Comparison of ENCODE assay signal across 16 mouse cellular contexts in the genomic region with DNA sequence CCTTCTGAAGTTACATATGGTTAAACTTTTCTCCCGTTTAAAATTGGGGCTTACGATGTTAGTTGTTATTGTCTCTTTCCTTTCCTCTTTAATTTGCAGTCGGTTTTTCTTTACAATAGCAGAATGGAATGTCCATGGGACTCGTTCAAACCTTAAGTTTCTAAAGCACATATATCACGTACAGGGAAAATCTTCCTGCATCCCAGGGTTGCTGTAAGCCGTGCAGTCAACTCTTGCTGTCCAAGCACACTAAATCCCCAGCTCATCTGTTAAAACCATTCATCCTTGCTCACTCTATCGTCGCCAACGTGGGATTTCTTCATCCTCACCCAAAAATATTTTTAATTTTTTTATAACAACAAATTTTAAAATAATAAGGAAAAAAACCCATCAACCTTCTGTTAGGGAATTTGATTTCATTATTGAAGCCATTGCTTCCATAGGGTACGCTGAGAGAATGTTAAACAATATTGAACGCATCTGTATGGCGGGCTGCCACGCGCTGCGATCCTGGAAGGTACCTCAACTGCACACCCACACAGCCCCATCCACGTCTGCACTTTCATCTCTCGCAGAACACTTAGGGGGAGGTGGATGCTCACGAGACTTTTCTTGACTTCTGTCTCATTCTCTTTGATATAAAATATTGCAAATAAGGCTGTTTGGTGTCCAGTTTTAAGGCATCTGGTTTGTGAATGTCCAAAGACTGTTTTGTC. TPM values are rescaled to one million over a fixed set of nuclear protein-coding genes. Genes with fewer than 3 reads are reported as not detected.
DNase-seq lines count a peak whose midpoint lies in the region; ATAC-seq and TF ChIP-seq lines count a peak whose summit lies in the region.
"Had no signal": no experiment of that assay in that cellular context is flagged by ENCODE, and none has a peak within 500 bp of the region (broad histone marks: within the 10 kb centered on the region; RNA-seq: fewer than 3 reads in every experiment).

No protein-coding gene starts in this region.

- H3K9ac ChIP-seq in embryonic facial prominence, embryonic 13.5 days = no peak overlapping the region
- no peak overlapping the region for H3K9ac ChIP-seq in heart, embryonic 14.5 days (ENCODE audit: low read length)
- no peak overlapping the region for H3K9ac ChIP-seq in lung, embryonic 15.5 days
- H3K9ac ChIP-seq in stomach, embryonic 16.5 days (ENCODE audit: low read length) = no peak overlapping the region
- H3K9ac ChIP-seq: hindbrain, embryonic 15.5 days; intestine, embryonic 15.5 days had no signal

- no peak for TF ChIP-seq POLR2A in lung, adult 2 months (IDR thresholded peaks at IDR 0.05; ENCODE audit: borderline replicate concordance, extremely low read depth, low read depth, low read length)

- TF ChIP-seq CTCF in lung, adult 2 months (IDR thresholded peaks at IDR 0.05; ENCODE audit: insufficient read depth, low read length) = no peak

- DNase-seq in embryonic facial prominence, embryonic 10.5 days (ENCODE audit: low spot score) = no peak
- DNase-seq in heart, postnatal 14 days = no peak
- no peak for DNase-seq in lung, adult 2 months
- no peak for DNase-seq in layer of hippocampus, adult 9-11 months
- DNase-seq: adrenal gland, adult 2 months; cerebellum, adult 11 months; cerebellum, postnatal 14 days; liver; midbrain, embryonic 14.5 days; thymus, postnatal 25 days had no signal

- no peak overlapping the region for H3K27ac ChIP-seq in embryonic facial prominence, embryonic 13.5 days
- H3K27ac ChIP-seq in embryonic facial prominence, embryonic 10.5 days (replicated peaks) = no peak overlapping the region
- no peak overlapping the region for H3K27ac ChIP-seq in heart, embryonic 14.5 days (replicated peaks in 1 of 2; ENCODE audit: control insufficient read depth in 1 of 2, insufficient read depth in 1 of 2, low read depth in 2 of 2, low read length in 2 of 2)
- peak overlapping the region; percentile 55 for H3K27ac ChIP-seq in lung, embryonic 15.5 days
- H3K27ac ChIP-seq in stomach, embryonic 16.5 days (ENCODE audit: low read length) = peak overlapping the region; percentile 30; the same call in 1 of the 2 replicates
- H3K27ac ChIP-seq: hindbrain, embryonic 15.5 days; intestine, embryonic 15.5 days had no signal

- H3K4me2 ChIP-seq in embryonic facial prominence, embryonic 13.5 days = peak overlapping the region; percentile 27
- 0 out of 2 replicates have a peak overlapping the region, but pooled peaks have one; percentile 11 for H3K4me2 ChIP-seq in heart, embryonic 14.5 days (ENCODE audit: low read length)
- H3K4me2 ChIP-seq in lung, embryonic 15.5 days = peak overlapping the region; percentile 24; the same call in 1 of the 2 replicates
- no peak overlapping the region for H3K4me2 ChIP-seq in stomach, embryonic 16.5 days (ENCODE audit: low read depth, low read length)
- H3K4me2 ChIP-seq: hindbrain, embryonic 15.5 days; intestine, embryonic 15.5 days had no signal

- H3K27me3 ChIP-seq in embryonic facial prominence, embryonic 13.5 days = no peaks in the 10 kb centered on the region
- H3K27me3 ChIP-seq in embryonic facial prominence, embryonic 10.5 days (replicated peaks; ENCODE audit: low read depth, poor library complexity, severe bottlenecking) = no peaks in the 10 kb centered on the region
- no peaks in the 10 kb centered on the region for H3K27me3 ChIP-seq in heart, embryonic 14.5 days (ENCODE audit: control insufficient read depth, insufficient read depth, low read length)
- no peaks in the 10 kb centered on the region for H3K27me3 ChIP-seq in lung, embryonic 15.5 days
- no peaks in the 10 kb centered on the region for H3K27me3 ChIP-seq in stomach, embryonic 16.5 days (ENCODE audit: control insufficient read depth, insufficient read depth, low read length)
- H3K27me3 ChIP-seq: hindbrain, embryonic 15.5 days; intestine, embryonic 15.5 days had no signal

- intact Hi-C loops in heart, postnatal 14 days (cut with DNase I) = no loop called here

- no peaks in the 10 kb centered on the region for H3K36me3 ChIP-seq in embryonic facial prominence, embryonic 13.5 days
- no peaks in the 10 kb centered on the region for H3K36me3 ChIP-seq in embryonic facial prominence, embryonic 10.5 days (replicated peaks)
- H3K36me3 ChIP-seq in heart, embryonic 14.5 days (ENCODE audit: control insufficient read depth, insufficient read depth, low read length) = no peaks in the 10 kb centered on the region
- no peaks in the 10 kb centered on the region for H3K36me3 ChIP-seq in lung, embryonic 15.5 days
- no peaks in the 10 kb centered on the region for H3K36me3 ChIP-seq in stomach, embryonic 16.5 days (ENCODE audit: control insufficient read depth, insufficient read depth, low read length)
- H3K36me3 ChIP-seq: hindbrain, embryonic 15.5 days; intestine, embryonic 15.5 days had no signal

- no peak overlapping the region for H3K4me3 ChIP-seq in embryonic facial prominence, embryonic 13.5 days
- H3K4me3 ChIP-seq in embryonic facial prominence, embryonic 10.5 days = no peak overlapping the region
- no peak overlapping the region for H3K4me3 ChIP-seq in heart, embryonic 14.5 days (ENCODE audit: control insufficient read depth in 1 of 2, insufficient read depth in 1 of 2, low read depth in 1 of 2, low read length in 2 of 2)
- no peak overlapping the region for H3K4me3 ChIP-seq in lung, embryonic 15.5 days
- H3K4me3 ChIP-seq in lung, adult 2 months (replicated peaks; ENCODE audit: extremely low read depth, low read depth, low read length) = no peak overlapping the region
- no peak overlapping the region for H3K4me3 ChIP-seq in stomach, embryonic 16.5 days (replicated peaks; ENCODE audit: low read length)
- H3K4me3 ChIP-seq: hindbrain, embryonic 15.5 days; intestine, embryonic 15.5 days had no signal

- no peaks in the 10 kb centered on the region for H3K9me3 ChIP-seq in embryonic facial prominence, embryonic 13.5 days
- no peaks in the 10 kb centered on the region for H3K9me3 ChIP-seq in embryonic facial prominence, embryonic 10.5 days
- no peaks in the 10 kb centered on the region for H3K9me3 ChIP-seq in heart, embryonic 14.5 days (ENCODE audit: control insufficient read depth, low read length)
- H3K9me3 ChIP-seq in lung, embryonic 15.5 days = no peaks in the 10 kb centered on the region
- no peaks in the 10 kb centered on the region for H3K9me3 ChIP-seq in stomach, embryonic 16.5 days (replicated peaks; ENCODE audit: control insufficient read depth, low read length)
- H3K9me3 ChIP-seq: hindbrain, embryonic 15.5 days; intestine, embryonic 15.5 days had no signal

- WGBS in embryonic facial prominence, embryonic 13.5 days = 55% methylated on average over 18 of the region's 18 CpGs
- WGBS in embryonic facial prominence, embryonic 10.5 days = 76% methylated on average over 18 of the region's 18 CpGs
- 74% methylated on average over 18 of the region's 18 CpGs for WGBS in heart, embryonic 14.5 days
- WGBS in lung, embryonic 15.5 days = 44% methylated on average over 18 of the region's 18 CpGs
- 62% methylated on average over 18 of the region's 18 CpGs for WGBS in lung, adult 2 months
- WGBS in stomach, embryonic 16.5 days = 51% methylated on average over 18 of the region's 18 CpGs

- no peak for ATAC-seq in embryonic facial prominence, embryonic 13.5 days (ENCODE audit: insufficient number of reproducible peaks, insufficient read depth, low FRiP score, low TSS enrichment, low read depth)
- ATAC-seq in heart, embryonic 14.5 days (ENCODE audit: insufficient number of reproducible peaks, insufficient read depth, low FRiP score, low read depth) = no peak
- ATAC-seq in lung, embryonic 15.5 days (ENCODE audit: borderline replicate concordance, extremely low read depth, low FRiP score, low TSS enrichment) = peak; percentile 46; the same call in 1 of the 2 replicates
- no peak; the same call in 1 of the 2 replicates for ATAC-seq in stomach, embryonic 16.5 days (ENCODE audit: insufficient read depth, low FRiP score)
- ATAC-seq: intestine, embryonic 15.5 days had no signal

- peaks cover 4% of the 10 kb centered on the region for H3K4me1 ChIP-seq in embryonic facial prominence, embryonic 13.5 days
- peaks cover 10% of the 10 kb centered on the region for H3K4me1 ChIP-seq in embryonic facial prominence, embryonic 10.5 days
- peaks cover 0 to 4% of the 10 kb centered on the region in 2 experiments; a peak in 1 of 4 replicates for H3K4me1 ChIP-seq in heart, embryonic 14.5 days (ENCODE audit: control insufficient read depth in 2 of 2, insufficient read depth in 2 of 2, low read length in 2 of 2)
- peaks cover 11% of the 10 kb centered on the region; the same call in 1 of the 2 replicates for H3K4me1 ChIP-seq in lung, embryonic 15.5 days
- H3K4me1 ChIP-seq in lung, adult 2 months (ENCODE audit: control insufficient read depth, insufficient read depth, low read length) = no peaks in the 10 kb centered on the region
- no peaks in the 10 kb centered on the region for H3K4me1 ChIP-seq in stomach, embryonic 16.5 days (ENCODE audit: control insufficient read depth, insufficient read depth, low read length)
- H3K4me1 ChIP-seq: hindbrain, embryonic 15.5 days; intestine, embryonic 15.5 days had no signal

RNA-seq across cellular contexts. Expression of gene Mpdz, which starts 41.4 kb away (rescaled TPM):
- polyA plus RNA-seq in embryonic facial prominence, embryonic 13.5 days (2015; fragmentation: Nextera tagmentation; extraction: Ambion mirVana) = 37.6 and 44.0 TPM in 2 replicates
- polyA plus RNA-seq in embryonic facial prominence, embryonic 10.5 days (2016; fragmentation: Nextera tagmentation; extraction: Ambion mirVana) = 39.9 and 49.0 TPM in 2 replicates
- 25.2 and 26.0 TPM in 2 replicates for polyA plus RNA-seq in heart, embryonic 14.5 days (2014; fragmentation: Nextera tagmentation; extraction: Ambion mirVana)
- 10 to 100 TPM; 41.9 to 42.6 TPM for total RNA-seq in heart, postnatal 14 days (2021)
- polyA plus RNA-seq in lung, embryonic 15.5 days (2015; fragmentation: Nextera tagmentation; extraction: Ambion mirVana) = 29.7 and 32.4 TPM in 2 replicates
- 9.5 and 15.4 TPM in 2 replicates for polyA plus RNA-seq in lung, adult 2 months (2012; rRNA removed)
- 23.4 TPM in 2 replicates for polyA plus RNA-seq in stomach, embryonic 16.5 days (2015; fragmentation: Nextera tagmentation; extraction: Ambion mirVana)

Comparison
In these comparisons a context has a peak if more than half of its experiments do, and no peak if none do; other contexts are left out.
1. H3K27ac ChIP-seq: peak in lung, embryonic 15.5 days (single experiment) and stomach, embryonic 16.5 days (single experiment); none in embryonic facial prominence, embryonic 13.5 days (single experiment), embryonic facial prominence, embryonic 10.5 days (single experiment) and heart, embryonic 14.5 days (0 of 2).